Mouse (Mus musculus): ENCODE results near the gene Adtrp.

GRCm38 (mm10) chr13:41883665-41884291 lies 36.3 kb upstream of the Adtrp start:
- TF ChIP-seq CTCF (IDR thresholded peaks at IDR 0.05; ENCODE audit: low read depth, low read length) (no peak), POLR2A (IDR thresholded peaks at IDR 0.05; ENCODE audit: extremely low read depth, insufficient read depth, low read length) (no peak)

All from liver, adult 2 months (tissue).